Mouse (Mus musculus): Measurements from ENCODE around the gene Mtf2. TPM values are rescaled to one million over a fixed set of nuclear protein-coding genes. Genes with fewer than 3 reads are reported as not detected.

Gene Mtf2
- polyA plus RNA-seq, 1 experiment from 2014 or later: 113 TPM

- H3K9me3 ChIP-seq (ENCODE audit: control insufficient read depth, low read length): no peaks in the 10 kb centered on the region
- H3K4me1 ChIP-seq (ENCODE audit: control insufficient read depth, insufficient read depth, low read length): no peaks in the 10 kb centered on the region
- no peak overlapping the region for H3K4me3 ChIP-seq (replicated peaks; ENCODE audit: low read depth, low read length)
- DNase-seq (peak; percentile 11), ATAC-seq (ENCODE audit: low FRiP score, low TSS enrichment) (no peak)
- no peak overlapping the region for H3K9ac ChIP-seq (replicated peaks; ENCODE audit: low read length)
- H3K4me2 ChIP-seq (ENCODE audit: low read length): no peak overlapping the region
- H3K27ac ChIP-seq (replicated peaks; ENCODE audit: low read depth, low read length): no peak overlapping the region
- H3K36me3 ChIP-seq (ENCODE audit: control insufficient read depth, insufficient read depth, low read length): peaks cover 75% of the 10 kb centered on the region
- H3K27me3 ChIP-seq (ENCODE audit: control insufficient read depth, insufficient read depth, low read length): no peaks in the 10 kb centered on the region
These were observed 34.7 kb downstream of the Mtf2 start for GRCm38 (mm10) chr5:108100196-108100595.

DNA sequence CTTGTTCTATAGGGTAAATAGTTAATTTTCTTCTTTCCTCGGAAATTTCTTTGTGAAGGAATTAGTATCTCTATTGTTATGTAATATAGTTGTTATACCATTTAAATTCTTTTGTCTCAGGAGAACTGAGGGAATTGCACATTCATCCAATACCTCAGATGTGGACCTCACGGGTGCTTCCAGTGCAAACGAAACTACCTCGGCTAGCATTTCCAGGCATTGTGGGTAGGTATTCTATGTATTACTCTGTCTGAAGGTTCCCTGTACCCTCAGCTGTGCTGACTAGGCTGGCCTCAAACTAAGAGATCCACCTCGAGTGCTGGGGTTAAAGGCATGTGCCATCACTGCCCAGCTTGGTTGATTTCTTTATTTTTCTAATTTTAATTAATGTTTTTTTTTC is 38.8 kb downstream of the Mtf2 start:
- no peak overlapping the region for H3K4me2 ChIP-seq (ENCODE audit: low read length)
- no peak for ATAC-seq (ENCODE audit: low FRiP score, low TSS enrichment)
- no peaks in the 10 kb centered on the region for H3K27me3 ChIP-seq (ENCODE audit: control insufficient read depth, insufficient read depth, low read length)
- H3K4me3 ChIP-seq (replicated peaks; ENCODE audit: low read depth, low read length): no peak overlapping the region
- DNase-seq: no peak
- no peaks in the 10 kb centered on the region for H3K9me3 ChIP-seq (ENCODE audit: control insufficient read depth, low read length)
- H3K4me1 ChIP-seq (ENCODE audit: control insufficient read depth, insufficient read depth, low read length): no peaks in the 10 kb centered on the region
- 81% methylated on average over 5 of the region's 5 CpGs for WGBS
- peaks cover 65% of the 10 kb centered on the region for H3K36me3 ChIP-seq (ENCODE audit: control insufficient read depth, insufficient read depth, low read length)
- H3K27ac ChIP-seq (replicated peaks; ENCODE audit: low read depth, low read length): no peak overlapping the region
- no peak overlapping the region for H3K9ac ChIP-seq (replicated peaks; ENCODE audit: low read length)

DNA sequence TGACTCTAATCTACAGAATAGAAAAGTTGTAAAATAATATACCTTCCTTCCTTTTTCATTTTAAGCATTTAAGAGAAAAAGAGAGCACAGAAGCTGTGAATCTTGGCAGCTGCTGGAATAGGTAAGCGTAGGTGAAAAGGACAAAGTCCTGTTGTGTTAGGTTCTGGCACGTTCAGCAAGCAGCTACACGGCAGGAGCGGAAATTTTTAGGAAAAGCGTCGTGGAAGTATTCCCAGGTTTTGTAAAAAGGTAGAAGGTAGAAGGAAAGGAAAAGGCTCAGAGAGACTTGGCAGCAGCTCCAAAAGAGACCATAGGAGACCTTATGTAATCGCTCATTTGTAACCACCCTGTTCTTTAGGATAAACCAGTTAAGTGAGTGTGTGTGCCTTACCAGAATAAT is 43.9 kb downstream of the Mtf2 start:
- Histone ChIP-seq H3K9me3 (ENCODE audit: control insufficient read depth, low read length) (no peaks in the 10 kb centered on the region), H3K4me2 (ENCODE audit: low read length) (no peak overlapping the region), H3K9ac (replicated peaks; ENCODE audit: low read length) (no peak overlapping the region), H3K4me3 (replicated peaks; ENCODE audit: low read depth, low read length) (no peak overlapping the region), H3K4me1 (ENCODE audit: control insufficient read depth, insufficient read depth, low read length) (no peaks in the 10 kb centered on the region), H3K27me3 (ENCODE audit: control insufficient read depth, insufficient read depth, low read length) (no peaks in the 10 kb centered on the region), H3K36me3 (ENCODE audit: control insufficient read depth, insufficient read depth, low read length) (peaks cover 35% of the 10 kb centered on the region), H3K27ac (replicated peaks; ENCODE audit: low read depth, low read length) (no peak overlapping the region)
- 95% methylated on average over 7 of the region's 7 CpGs for WGBS
- DNase-seq (no peak), ATAC-seq (ENCODE audit: low FRiP score, low TSS enrichment) (no peak)

GRCm38 (mm10) chr5:108117693-108118092 is 52.2 kb downstream of the Mtf2 start:
- H3K27ac ChIP-seq (replicated peaks; ENCODE audit: low read depth, low read length): no peak overlapping the region
- DNase-seq (no peak), ATAC-seq (ENCODE audit: low FRiP score, low TSS enrichment) (no peak)
- H3K36me3 ChIP-seq (ENCODE audit: control insufficient read depth, insufficient read depth, low read length): no peaks in the 10 kb centered on the region; the same call in 1 of the 2 replicates
- no peaks in the 10 kb centered on the region for H3K9me3 ChIP-seq (ENCODE audit: control insufficient read depth, low read length)
- no peak overlapping the region for H3K4me2 ChIP-seq (ENCODE audit: low read length)
- H3K9ac ChIP-seq (replicated peaks; ENCODE audit: low read length): no peak overlapping the region
- no peaks in the 10 kb centered on the region for H3K4me1 ChIP-seq (ENCODE audit: control insufficient read depth, insufficient read depth, low read length)
- H3K4me3 ChIP-seq (replicated peaks; ENCODE audit: low read depth, low read length): no peak overlapping the region
- WGBS: 94% methylated on average over 4 of the region's 4 CpGs
- no peaks in the 10 kb centered on the region for H3K27me3 ChIP-seq (ENCODE audit: control insufficient read depth, insufficient read depth, low read length)

DNA sequence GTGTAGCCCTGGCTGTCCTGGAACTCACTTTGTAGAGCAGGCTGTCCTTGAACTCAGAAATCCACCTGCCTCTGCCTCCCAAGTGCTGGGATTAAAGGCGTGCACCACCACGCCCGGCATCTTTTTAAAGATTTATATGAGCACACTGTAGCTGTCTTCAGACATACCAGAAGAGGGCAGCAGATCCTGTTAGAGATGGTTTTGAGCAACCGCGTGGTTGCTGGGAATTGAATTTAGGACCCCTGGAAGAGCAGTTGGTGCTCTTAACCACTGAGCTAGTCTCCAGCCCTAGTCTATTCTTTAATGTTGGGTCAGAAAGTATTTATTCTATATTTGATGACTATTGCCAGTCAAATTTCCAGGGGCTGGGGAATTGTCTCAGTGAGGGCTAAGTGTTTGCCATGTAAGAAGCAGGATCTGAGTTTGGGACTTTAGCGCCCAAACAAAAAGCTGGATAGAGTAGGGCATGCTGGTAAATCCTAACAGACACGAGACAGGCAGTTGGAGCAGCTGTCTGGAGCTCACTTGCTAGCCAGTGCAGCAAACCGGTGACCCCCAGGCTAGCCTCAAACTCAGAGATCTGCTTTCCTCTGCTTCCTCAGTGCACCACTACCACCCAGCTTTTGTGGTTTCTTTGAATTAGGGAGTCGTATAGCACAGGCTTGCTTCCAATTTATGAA is 54.9 kb downstream of the Mtf2 start:
- ATAC-seq (ENCODE audit: low FRiP score, low TSS enrichment): no peak
- Histone ChIP-seq H3K27ac (replicated peaks; ENCODE audit: low read depth, low read length) (no peak overlapping the region), H3K4me3 (replicated peaks; ENCODE audit: low read depth, low read length) (no peak overlapping the region), H3K36me3 (ENCODE audit: control insufficient read depth, insufficient read depth, low read length) (peaks cover 4% of the 10 kb centered on the region; the same call in 1 of the 2 replicates), H3K9ac (replicated peaks; ENCODE audit: low read length) (no peak overlapping the region), H3K4me1 (ENCODE audit: control insufficient read depth, insufficient read depth, low read length) (no peaks in the 10 kb centered on the region), H3K27me3 (ENCODE audit: control insufficient read depth, insufficient read depth, low read length) (no peaks in the 10 kb centered on the region), H3K9me3 (ENCODE audit: control insufficient read depth, low read length) (no peaks in the 10 kb centered on the region), H3K4me2 (ENCODE audit: low read length) (no peak overlapping the region)
- DNase-seq: no peak
- WGBS: 85% methylated on average over 9 of the region's 9 CpGs

GRCm38 (mm10) chr5:108131849-108132440 is 66.5 kb downstream of the Mtf2 start:
- Histone ChIP-seq H3K4me3 (replicated peaks; ENCODE audit: low read depth, low read length) (peak overlapping the region; percentile 78), H3K9me3 (ENCODE audit: control insufficient read depth, low read length) (no peaks in the 10 kb centered on the region), H3K4me1 (ENCODE audit: control insufficient read depth, insufficient read depth, low read length) (peaks cover 8% of the 10 kb centered on the region; the same call in 1 of the 2 replicates), H3K27ac (replicated peaks; ENCODE audit: low read depth, low read length) (peak overlapping the region; percentile 83), H3K36me3 (ENCODE audit: control insufficient read depth, insufficient read depth, low read length) (peaks cover 9% of the 10 kb centered on the region), H3K4me2 (ENCODE audit: low read length) (peak overlapping the region; percentile 78), H3K27me3 (ENCODE audit: control insufficient read depth, insufficient read depth, low read length) (no peaks in the 10 kb centered on the region), H3K9ac (replicated peaks; ENCODE audit: low read length) (peak overlapping the region; percentile 73)
- under 1% methylated on average over 32 of the region's 32 CpGs for WGBS
- peak; percentile 70 for DNase-seq
- peak; percentile 59 for ATAC-seq (ENCODE audit: low FRiP score, low TSS enrichment)

GRCm38 (mm10) chr5:108132441-108133243 is 67.2 kb downstream of the Mtf2 start, which contains the start of the genes Tmed5 and Ccdc18:
Gene Tmed5, minus strand, starts transcription at chr5:108132620.
Gene Ccdc18, plus strand, starts transcription at chr5:108132875.
- peak within 1 kb of the TSS; percentile 73 for H3K9ac ChIP-seq (replicated peaks; ENCODE audit: low read length)
- no peaks in the 10 kb centered on the region for H3K9me3 ChIP-seq (ENCODE audit: control insufficient read depth, low read length)
- no peaks in the 10 kb centered on the region for H3K27me3 ChIP-seq (ENCODE audit: control insufficient read depth, insufficient read depth, low read length)
- H3K4me3 ChIP-seq (replicated peaks; ENCODE audit: low read depth, low read length): peak within 1 kb of the TSS; percentile 78
- peak; percentile 99 for DNase-seq
- peaks cover 8% of the 10 kb centered on the region for H3K36me3 ChIP-seq (ENCODE audit: control insufficient read depth, insufficient read depth, low read length)
- peak; percentile 98 for ATAC-seq (ENCODE audit: low FRiP score, low TSS enrichment)
- WGBS: under 1% methylated on average over 65 of the region's 65 CpGs
- H3K4me1 ChIP-seq (ENCODE audit: control insufficient read depth, insufficient read depth, low read length): peaks cover 8% of the 10 kb centered on the region; the same call in 1 of the 2 replicates
- H3K27ac ChIP-seq (replicated peaks; ENCODE audit: low read depth, low read length): peak within 1 kb of the TSS; percentile 83
- H3K4me2 ChIP-seq (ENCODE audit: low read length): peak within 1 kb of the TSS; percentile 78

GRCm38 (mm10) chr5:108152592-108152991 is 87.1 kb downstream of the Mtf2 start:
- Histone ChIP-seq H3K4me1 (ENCODE audit: control insufficient read depth, insufficient read depth, low read length) (no peaks in the 10 kb centered on the region), H3K4me2 (ENCODE audit: low read length) (no peak overlapping the region), H3K4me3 (replicated peaks; ENCODE audit: low read depth, low read length) (no peak overlapping the region), H3K27ac (replicated peaks; ENCODE audit: low read depth, low read length) (no peak overlapping the region), H3K9ac (replicated peaks; ENCODE audit: low read length) (no peak overlapping the region), H3K9me3 (ENCODE audit: control insufficient read depth, low read length) (no peaks in the 10 kb centered on the region), H3K27me3 (ENCODE audit: control insufficient read depth, insufficient read depth, low read length) (no peaks in the 10 kb centered on the region), H3K36me3 (ENCODE audit: control insufficient read depth, insufficient read depth, low read length) (no peaks in the 10 kb centered on the region)
- no peak for DNase-seq
- 92% methylated on average over 1 of the region's 1 CpGs for WGBS
- ATAC-seq (ENCODE audit: low FRiP score, low TSS enrichment): no peak

Measured in midbrain, embryonic 14.5 days (tissue).